Mouse (Mus musculus) kidney, embryonic 15.5 days (tissue): ENCODE results near the gene Zfp365. TPM values are rescaled to one million over a fixed set of nuclear protein-coding genes. Genes with fewer than 3 reads are reported as not detected.
A peak's percentile ranks its signal among the peaks of the same experiment; 100 is the strongest.

Experiments used
- ATAC-seq: fragments of 200-750 bp; cut with Nextera tagmentation; replicated peaks from 2 replicates; pipeline ENCODE4 v1.8.0; 2017; ENCODE audit warnings: moderate TSS enrichment; ENCODE audit not compliant: low FRiP score
- H3K27ac ChIP-seq: fragments of 300-500 bp; sonication (generic); 2 replicates; pipeline ENCODE4 v1.5.1; 2015; ENCODE audit warnings: mild to moderate bottlenecking, inconsistent platforms
- H3K27me3 ChIP-seq: fragments of 300-500 bp; sonication (generic); 2 replicates; pipeline ENCODE4 v1.6.1; 2015; ENCODE audit warnings: inconsistent platforms
- H3K36me3 ChIP-seq: fragments of 300-500 bp; sonication (generic); 2 replicates; pipeline ENCODE4 v1.6.1; 2015; ENCODE audit warnings: inconsistent platforms
- H3K4me1 ChIP-seq: fragments of 300-500 bp; sonication (generic); 2 replicates; pipeline ENCODE4 v1.6.1; 2015; ENCODE audit warnings: inconsistent platforms
- H3K4me2 ChIP-seq: fragments of 300-500 bp; sonication (generic); 2 replicates; pipeline ENCODE4 v1.6.1; 2015; ENCODE audit warnings: moderate library complexity, mild to moderate bottlenecking, inconsistent platforms
- H3K4me3 ChIP-seq: fragments of 300-500 bp; sonication (generic); replicated peaks from 2 replicates; pipeline ENCODE4 v1.5.1; 2015; ENCODE audit warnings: mild to moderate bottlenecking, inconsistent platforms
- H3K9ac ChIP-seq: fragments of 300-500 bp; sonication (generic); 2 replicates; pipeline ENCODE4 v1.6.1; 2015; ENCODE audit warnings: mild to moderate bottlenecking, inconsistent platforms
- H3K9me3 ChIP-seq: fragments of 300-500 bp; sonication (generic); replicated peaks from 2 replicates; pipeline ENCODE4 v1.6.1; 2016; ENCODE audit warnings: inconsistent platforms
- WGBS: fragments of 180-500 bp; shearing (Covaris S2); methylation state at CpG from one replicate; pipeline ENCODE4 v1.1.7; 2015; ENCODE audit warnings: mixed read lengths; 5-methylcytosine and 5-hydroxymethylcytosine counted together
- polyA plus RNA-seq: library from polyadenylated mRNA; unstranded; fragments of >200 nt; fragmentation: Nextera tagmentation; extraction: Ambion mirVana; gene quantifications from 2 replicates; pipeline ENCODE4 v1.2.1, GENCODE M21; 2015

Gene Zfp365
- polyA plus RNA-seq, 1 experiment from 2014 or later = 0.88 TPM

GRCm38 (mm10) chr10:67927718-67928455, 15.4 kb upstream of the Zfp365 start:
- no peak for ATAC-seq
- H3K9me3 ChIP-seq = no peaks in the 10 kb centered on the region
- H3K9ac ChIP-seq = no peak overlapping the region
- no peak overlapping the region for H3K4me2 ChIP-seq
- no peak overlapping the region for H3K27ac ChIP-seq
- no peaks in the 10 kb centered on the region for H3K36me3 ChIP-seq
- 79% methylated on average over 8 of the region's 8 CpGs for WGBS
- no peaks in the 10 kb centered on the region for H3K4me1 ChIP-seq
- no peaks in the 10 kb centered on the region for H3K27me3 ChIP-seq
- H3K4me3 ChIP-seq = no peak overlapping the region

GRCm38 (mm10) chr10:67924030-67924429, 11.6 kb upstream of the Zfp365 start:
- no peaks in the 10 kb centered on the region for H3K36me3 ChIP-seq
- H3K4me3 ChIP-seq = no peak overlapping the region
- H3K4me2 ChIP-seq = no peak overlapping the region
- 62% methylated on average over 7 of the region's 7 CpGs for WGBS
- H3K27ac ChIP-seq = no peak overlapping the region
- H3K4me1 ChIP-seq = no peaks in the 10 kb centered on the region
- H3K9me3 ChIP-seq = no peaks in the 10 kb centered on the region
- H3K9ac ChIP-seq = no peak overlapping the region
- no peaks in the 10 kb centered on the region for H3K27me3 ChIP-seq
- ATAC-seq = no peak

GRCm38 (mm10) chr10:67921777-67922176, 9.3 kb upstream of the Zfp365 start:
- Histone ChIP-seq H3K4me3 (no peak overlapping the region), H3K4me2 (no peak overlapping the region), H3K27ac (no peak overlapping the region), H3K4me1 (no peaks in the 10 kb centered on the region), H3K27me3 (no peaks in the 10 kb centered on the region), H3K9me3 (no peaks in the 10 kb centered on the region), H3K36me3 (no peaks in the 10 kb centered on the region), H3K9ac (no peak overlapping the region)
- 82% methylated on average over 6 of the region's 6 CpGs for WGBS
- no peak for ATAC-seq

DNA sequence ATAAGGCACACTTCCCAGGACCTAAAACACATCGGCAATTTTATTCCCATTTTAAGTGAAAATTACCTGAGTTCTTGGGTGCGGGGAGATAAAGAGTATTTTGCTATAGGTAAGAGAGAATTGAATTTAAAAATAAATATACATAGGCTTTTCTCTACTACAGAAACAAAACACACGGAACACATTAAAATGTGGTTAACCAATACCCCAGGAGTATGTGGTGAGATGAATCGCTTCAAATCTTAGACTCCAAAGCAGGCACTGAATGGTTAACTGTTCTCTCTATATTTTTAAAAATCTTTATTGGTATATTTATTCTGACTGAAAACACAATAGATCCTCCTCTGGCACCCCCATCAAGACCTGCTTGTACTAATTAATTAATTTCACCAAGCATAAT, 7.2 kb upstream of the Zfp365 start:
- H3K4me2 ChIP-seq = no peak overlapping the region
- no peaks in the 10 kb centered on the region for H3K4me1 ChIP-seq
- ATAC-seq = no peak
- H3K4me3 ChIP-seq = no peak overlapping the region
- H3K27me3 ChIP-seq = no peaks in the 10 kb centered on the region
- 93% methylated on average over 4 of the region's 4 CpGs for WGBS
- H3K36me3 ChIP-seq = no peaks in the 10 kb centered on the region
- H3K9ac ChIP-seq = no peak overlapping the region
- no peak overlapping the region for H3K27ac ChIP-seq
- no peaks in the 10 kb centered on the region for H3K9me3 ChIP-seq

DNA sequence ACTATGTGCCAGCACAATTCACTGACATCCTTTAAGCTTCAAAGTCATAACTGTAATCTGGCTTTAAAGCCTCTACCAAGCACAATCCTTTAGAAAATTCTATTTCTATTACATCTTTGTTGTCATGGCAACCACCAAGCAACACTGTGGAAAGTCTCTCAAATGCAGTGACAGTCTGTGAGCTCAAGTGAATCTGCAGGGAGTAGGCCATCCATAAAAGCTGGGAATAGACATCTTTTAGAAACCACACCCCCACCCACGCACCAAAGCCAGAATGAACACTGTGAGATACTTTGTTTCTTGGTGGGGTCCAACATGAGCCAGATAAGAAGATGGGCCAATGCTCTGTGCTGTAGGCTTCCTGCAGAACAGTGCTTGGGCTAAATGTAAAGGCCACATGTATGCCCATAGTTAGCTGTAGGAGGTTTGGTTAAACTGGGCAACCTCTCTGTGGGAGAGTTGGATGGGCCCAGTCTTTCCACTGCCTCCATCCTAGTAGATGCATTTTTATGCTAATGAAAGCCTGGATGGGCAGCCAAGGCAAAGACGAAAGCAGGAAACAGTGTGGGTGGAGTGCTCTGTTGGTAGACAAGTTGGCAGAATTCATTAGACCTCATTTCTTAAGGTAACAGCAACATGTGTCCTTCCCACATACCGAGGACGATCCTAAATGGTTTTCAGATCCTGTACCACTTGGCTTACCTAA, 5.9 kb upstream of the Zfp365 start:
- Histone ChIP-seq H3K4me1 (no peaks in the 10 kb centered on the region), H3K9ac (no peak overlapping the region), H3K36me3 (no peaks in the 10 kb centered on the region), H3K4me3 (no peak overlapping the region), H3K27ac (no peak overlapping the region), H3K27me3 (no peaks in the 10 kb centered on the region), H3K9me3 (no peaks in the 10 kb centered on the region), H3K4me2 (no peak overlapping the region)
- ATAC-seq = no peak
- 76% methylated on average over 4 of the region's 4 CpGs for WGBS

- H3K9ac ChIP-seq = no peak overlapping the region
- H3K4me2 ChIP-seq = no peak overlapping the region
- no peaks in the 10 kb centered on the region for H3K27me3 ChIP-seq
- ATAC-seq = no peak
- H3K4me3 ChIP-seq = no peak overlapping the region
- 68% methylated on average over 7 of the region's 7 CpGs for WGBS
- no peaks in the 10 kb centered on the region for H3K9me3 ChIP-seq
- H3K4me1 ChIP-seq = peaks cover 4% of the 10 kb centered on the region; the same call in 1 of the 2 replicates
- no peaks in the 10 kb centered on the region for H3K36me3 ChIP-seq
- no peak overlapping the region for H3K27ac ChIP-seq
Measured at GRCm38 (mm10) chr10:67917356-67917755, 4.9 kb upstream of the Zfp365 start.

- H3K4me2 ChIP-seq = peak overlapping the region; percentile 100
- no peaks in the 10 kb centered on the region for H3K36me3 ChIP-seq
- H3K27ac ChIP-seq = no peak overlapping the region
- H3K4me1 ChIP-seq = peaks cover 12% of the 10 kb centered on the region
- peak; percentile 44 for ATAC-seq
- no peaks in the 10 kb centered on the region for H3K9me3 ChIP-seq
- peak overlapping the region; percentile 68 for H3K4me3 ChIP-seq
- H3K9ac ChIP-seq = peak overlapping the region; percentile 56
- 20% methylated on average over 33 of the region's 33 CpGs for WGBS
- peaks cover 11% of the 10 kb centered on the region for H3K27me3 ChIP-seq
Measured at GRCm38 (mm10) chr10:67911447-67912336, 770 bp downstream of the Zfp365 start.

DNA sequence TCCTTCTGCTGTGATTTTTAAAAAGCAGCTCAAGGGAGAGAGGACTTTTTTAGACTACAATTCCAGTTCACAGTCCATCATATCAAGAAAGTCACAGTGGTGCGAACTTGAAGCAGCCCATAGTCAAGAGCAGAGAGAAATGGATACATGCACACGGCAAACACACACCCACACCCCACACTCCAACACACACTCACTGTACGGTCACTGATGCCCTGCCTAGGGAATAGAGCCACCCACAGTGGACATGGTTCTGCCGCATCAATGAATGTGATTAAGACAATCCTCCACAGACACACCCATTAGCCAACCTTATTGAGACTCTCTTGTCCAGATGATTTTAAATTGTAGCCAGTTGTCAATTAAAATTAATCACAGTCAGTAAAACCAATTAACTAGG, 4.5 kb downstream of the Zfp365 start:
- Histone ChIP-seq H3K4me2 (no peak overlapping the region), H3K4me1 (peaks cover 12% of the 10 kb centered on the region), H3K27ac (no peak overlapping the region), H3K9me3 (no peaks in the 10 kb centered on the region), H3K27me3 (peaks cover 11% of the 10 kb centered on the region), H3K4me3 (no peak overlapping the region), H3K9ac (no peak overlapping the region), H3K36me3 (no peaks in the 10 kb centered on the region)
- WGBS = 95% methylated on average over 4 of the region's 4 CpGs
- no peak for ATAC-seq

DNA sequence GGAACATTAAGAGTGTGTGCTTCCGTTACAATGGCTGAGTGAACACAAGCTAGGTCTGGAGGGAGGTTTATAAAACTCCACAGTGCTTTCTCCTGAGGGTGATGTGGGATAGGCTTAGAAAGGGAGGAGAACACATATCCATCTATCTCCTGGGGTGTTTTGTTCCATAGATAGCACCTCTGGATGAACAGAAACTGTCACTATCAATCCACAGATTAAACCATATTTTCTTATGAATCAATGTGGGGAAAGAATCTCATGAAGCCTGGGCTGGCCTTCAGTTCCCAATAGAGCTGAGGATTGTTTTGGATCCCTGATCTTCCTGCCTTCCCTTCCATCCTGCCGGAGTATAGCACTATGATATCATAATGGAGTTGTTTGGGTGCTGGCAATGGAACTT, 5.5 kb downstream of the Zfp365 start:
- Histone ChIP-seq H3K27me3 (peaks cover 10% of the 10 kb centered on the region), H3K9ac (no peak overlapping the region), H3K4me3 (no peak overlapping the region), H3K4me2 (no peak overlapping the region), H3K4me1 (peaks cover 4% of the 10 kb centered on the region), H3K36me3 (no peaks in the 10 kb centered on the region), H3K27ac (no peak overlapping the region), H3K9me3 (no peaks in the 10 kb centered on the region)
- 84% methylated on average over 2 of the region's 2 CpGs for WGBS
- ATAC-seq = no peak

DNA sequence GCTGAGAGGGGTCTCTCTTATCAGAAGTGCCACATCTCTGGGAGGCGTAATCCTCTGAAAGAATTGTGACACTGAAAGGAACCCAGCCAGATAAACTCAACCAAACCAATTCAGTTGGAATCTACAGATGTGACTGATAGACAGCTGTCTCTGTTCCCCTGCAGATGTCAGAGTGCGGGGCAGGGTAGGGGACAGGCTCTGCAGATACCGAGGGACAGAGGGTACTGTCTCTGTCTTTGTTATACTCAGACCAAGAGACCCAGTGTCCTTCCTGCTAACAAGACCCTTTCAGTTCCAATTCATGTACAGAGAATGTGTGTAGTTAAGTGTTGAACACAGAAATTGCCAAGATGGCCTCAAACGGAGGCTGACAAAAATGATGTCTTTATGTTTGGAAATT, 6.4 kb downstream of the Zfp365 start:
- 0 out of 2 replicates have a peak, but pooled peaks cover 2% of the 10 kb centered on the region for H3K27me3 ChIP-seq
- no peaks in the 10 kb centered on the region for H3K4me1 ChIP-seq
- no peak overlapping the region for H3K4me2 ChIP-seq
- H3K36me3 ChIP-seq = no peaks in the 10 kb centered on the region
- no peak overlapping the region for H3K9ac ChIP-seq
- WGBS = 83% methylated on average over 4 of the region's 4 CpGs
- ATAC-seq = no peak
- H3K9me3 ChIP-seq = no peaks in the 10 kb centered on the region
- H3K27ac ChIP-seq = no peak overlapping the region
- H3K4me3 ChIP-seq = no peak overlapping the region

- 64% methylated on average over 7 of the region's 7 CpGs for WGBS
- Histone ChIP-seq H3K4me1 (no peaks in the 10 kb centered on the region), H3K27me3 (no peaks in the 10 kb centered on the region), H3K4me3 (no peak overlapping the region), H3K36me3 (no peaks in the 10 kb centered on the region), H3K27ac (no peak overlapping the region), H3K4me2 (no peak overlapping the region), H3K9ac (no peak overlapping the region), H3K9me3 (no peaks in the 10 kb centered on the region)
- ATAC-seq = no peak
Measured at GRCm38 (mm10) chr10:67903387-67903786, 9.1 kb downstream of the Zfp365 start.

GRCm38 (mm10) chr10:67901179-67901578, 11.3 kb downstream of the Zfp365 start:
- Histone ChIP-seq H3K27me3 (no peaks in the 10 kb centered on the region), H3K27ac (no peak overlapping the region), H3K4me3 (no peak overlapping the region), H3K9me3 (no peaks in the 10 kb centered on the region), H3K4me2 (no peak overlapping the region), H3K36me3 (no peaks in the 10 kb centered on the region), H3K9ac (no peak overlapping the region), H3K4me1 (no peaks in the 10 kb centered on the region)
- 78% methylated on average over 5 of the region's 5 CpGs for WGBS
- ATAC-seq = no peak
